Mouse (Mus musculus) testis, postnatal 10 days (tissue): ENCODE results near the gene Kif11.

Experiments used
- DNase-seq: peaks from one replicate; pipeline ENCODE4 v3.0.0; 2021; ENCODE audit warnings: low spot score

The Kif11 gene

DNA sequence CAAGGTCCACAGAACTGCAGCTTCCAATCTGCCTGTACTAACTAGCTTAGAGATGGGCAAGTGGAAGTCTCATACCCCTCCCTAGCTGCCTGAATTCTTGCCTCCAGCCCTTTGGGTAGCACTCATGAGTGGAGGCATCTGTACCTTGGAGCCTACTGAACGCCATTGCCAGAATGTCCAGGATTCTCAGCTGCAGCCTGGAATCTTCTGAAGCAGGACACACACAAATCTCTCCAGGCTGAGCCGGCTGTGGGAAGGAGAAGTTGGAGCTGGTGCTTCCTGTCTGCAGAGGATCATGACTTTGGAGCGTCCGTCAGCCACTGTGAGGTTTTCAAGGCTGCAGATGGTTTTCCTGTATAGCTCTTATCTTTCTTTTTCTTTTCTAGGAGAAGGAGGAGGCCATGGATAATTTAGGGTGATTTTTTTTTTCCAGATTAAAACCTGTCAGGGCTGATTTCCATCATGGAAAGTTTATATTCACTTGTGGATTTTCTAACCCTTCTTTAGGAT is 67.5 kb downstream of the Kif11 start:
- no peak for DNase-seq

DNA sequence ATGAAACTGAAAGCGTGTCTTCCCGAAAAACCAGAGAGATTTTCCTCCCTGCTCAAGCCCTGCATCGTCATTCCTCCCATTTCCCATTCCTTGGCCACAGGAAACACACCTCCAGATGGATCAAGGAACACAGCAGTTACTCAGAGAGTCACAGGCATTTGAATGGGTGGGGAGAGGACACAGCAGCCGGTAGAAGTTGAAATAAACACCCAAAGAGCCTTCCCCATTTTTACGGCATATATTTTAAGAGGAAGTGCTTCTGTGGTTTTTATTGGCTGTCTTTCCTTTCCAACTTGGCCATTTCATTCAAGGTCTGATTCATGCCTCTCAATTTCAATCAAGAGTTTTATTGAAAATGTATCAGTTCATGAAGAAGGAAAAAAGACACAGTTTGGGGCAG is 72.0 kb downstream of the Kif11 start:
- DNase-seq, result no peak

DNA sequence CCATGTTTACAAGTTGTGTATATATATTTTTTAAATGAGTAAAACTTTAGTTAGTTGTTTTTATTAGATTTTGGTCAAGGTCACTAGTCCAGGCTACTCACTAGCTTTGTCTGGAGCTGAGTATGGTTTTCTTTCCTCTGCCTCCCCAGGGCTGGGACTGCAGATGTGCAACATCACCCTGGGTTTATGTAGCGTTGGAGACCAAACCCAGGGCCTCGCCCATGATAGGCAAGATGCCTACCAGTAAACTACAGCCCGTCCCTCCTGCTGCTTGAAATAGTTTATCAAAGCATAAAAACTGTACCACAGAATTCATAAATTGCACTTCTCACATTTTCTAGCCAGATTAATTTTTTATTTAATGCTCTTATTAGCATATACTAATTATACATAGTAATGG is 73.0 kb downstream of the Kif11 start:
- no peak for DNase-seq

DNA sequence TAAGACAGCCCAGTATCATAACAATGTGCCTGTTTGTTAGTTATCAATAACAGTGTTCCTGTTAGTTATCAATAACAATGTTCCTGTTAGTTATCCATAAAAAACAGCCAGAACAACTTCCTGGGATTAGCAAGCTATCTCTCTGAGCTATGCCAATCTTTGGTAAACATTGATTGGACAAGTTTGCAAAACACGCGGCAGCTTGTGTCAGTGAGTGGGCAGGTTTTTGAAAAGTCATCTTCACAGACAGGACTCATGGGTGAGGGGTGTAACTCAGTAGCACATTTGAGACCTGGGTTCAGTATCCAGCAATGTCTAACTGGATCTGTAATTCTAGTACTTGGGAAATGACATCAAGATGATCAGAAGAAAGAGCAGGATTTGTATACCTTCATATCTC is 79.3 kb downstream of the Kif11 start:
- no peak for DNase-seq

DNA sequence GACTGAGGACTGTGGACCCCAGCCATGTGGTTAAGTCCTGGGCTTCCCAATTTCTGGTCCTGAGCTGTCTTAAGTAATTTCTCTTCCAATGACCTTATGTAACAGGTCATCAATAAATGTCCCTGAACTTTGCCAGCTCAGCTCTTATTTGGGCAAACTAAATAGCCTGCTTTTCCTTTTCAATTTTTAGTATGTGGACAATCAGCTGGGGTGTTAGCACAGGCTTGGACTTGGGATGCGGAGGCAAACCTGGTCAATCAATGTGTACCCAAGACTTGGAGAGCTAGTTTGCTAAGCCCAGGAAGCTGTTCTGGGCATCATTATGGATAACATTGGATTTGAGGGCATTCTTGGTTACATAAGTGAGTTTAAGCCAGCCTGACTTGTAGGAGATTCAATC is 79.8 kb downstream of the Kif11 start:
- DNase-seq, result no peak

DNA sequence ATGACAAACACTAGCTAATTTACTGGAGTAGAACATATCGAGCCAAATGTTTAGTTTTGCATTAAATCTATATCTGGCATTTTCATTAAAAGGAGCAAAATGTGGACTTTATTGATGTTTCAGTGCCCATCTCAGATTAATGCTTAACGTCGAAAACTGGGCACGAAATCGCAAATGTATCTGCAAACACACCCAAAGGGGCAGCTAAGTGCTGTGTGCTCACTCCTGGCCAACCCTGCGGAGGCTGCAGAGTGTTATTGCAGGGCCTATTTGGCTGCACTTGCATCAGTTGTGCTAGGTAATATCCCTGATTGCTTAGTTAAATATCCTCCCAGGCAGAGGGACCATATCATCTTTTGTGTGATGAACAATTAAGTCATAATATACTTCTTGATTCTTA is 81.8 kb downstream of the Kif11 start:
- DNase-seq, result no peak

DNA sequence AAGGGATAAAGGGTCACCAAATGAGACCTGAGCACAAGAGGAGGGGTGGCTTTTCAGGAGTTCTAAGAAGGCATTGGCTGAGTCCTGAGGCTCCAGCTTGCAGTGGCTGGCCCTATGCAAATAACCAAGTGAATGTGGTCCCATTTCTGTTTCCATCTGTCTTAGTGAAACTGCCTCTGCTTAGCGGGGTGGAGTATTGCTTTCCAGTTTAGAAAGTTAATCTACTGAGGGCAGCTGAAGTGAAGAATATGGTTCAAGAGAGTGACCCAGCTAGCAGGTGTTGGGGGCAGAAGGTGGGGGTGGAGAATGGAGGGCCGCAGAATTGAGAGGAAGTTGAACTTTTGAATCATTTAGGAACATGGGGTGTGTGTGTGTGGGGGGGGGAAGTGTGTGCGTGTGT is 90.2 kb downstream of the Kif11 start:
- no peak for DNase-seq

DNA sequence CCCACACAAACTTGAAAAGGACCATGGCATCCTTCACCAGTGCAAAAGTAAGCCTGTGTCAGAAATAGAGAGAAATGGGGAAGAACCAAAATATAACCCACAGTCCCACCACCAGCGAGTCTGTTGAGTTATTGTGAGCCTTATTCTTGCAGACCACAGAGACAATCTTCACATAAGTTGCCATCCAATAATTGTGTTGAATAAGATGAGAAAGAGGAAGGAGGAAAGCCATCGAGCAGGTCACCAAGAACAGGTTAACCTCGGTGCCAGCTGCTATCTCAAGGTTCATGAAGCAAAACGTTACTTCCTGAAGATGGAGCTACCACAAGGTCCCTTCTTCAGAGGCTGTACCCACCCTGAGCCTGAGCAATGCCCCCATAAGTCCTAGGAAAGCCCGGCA is 90.8 kb downstream of the Kif11 start:
- DNase-seq, result no peak

DNA sequence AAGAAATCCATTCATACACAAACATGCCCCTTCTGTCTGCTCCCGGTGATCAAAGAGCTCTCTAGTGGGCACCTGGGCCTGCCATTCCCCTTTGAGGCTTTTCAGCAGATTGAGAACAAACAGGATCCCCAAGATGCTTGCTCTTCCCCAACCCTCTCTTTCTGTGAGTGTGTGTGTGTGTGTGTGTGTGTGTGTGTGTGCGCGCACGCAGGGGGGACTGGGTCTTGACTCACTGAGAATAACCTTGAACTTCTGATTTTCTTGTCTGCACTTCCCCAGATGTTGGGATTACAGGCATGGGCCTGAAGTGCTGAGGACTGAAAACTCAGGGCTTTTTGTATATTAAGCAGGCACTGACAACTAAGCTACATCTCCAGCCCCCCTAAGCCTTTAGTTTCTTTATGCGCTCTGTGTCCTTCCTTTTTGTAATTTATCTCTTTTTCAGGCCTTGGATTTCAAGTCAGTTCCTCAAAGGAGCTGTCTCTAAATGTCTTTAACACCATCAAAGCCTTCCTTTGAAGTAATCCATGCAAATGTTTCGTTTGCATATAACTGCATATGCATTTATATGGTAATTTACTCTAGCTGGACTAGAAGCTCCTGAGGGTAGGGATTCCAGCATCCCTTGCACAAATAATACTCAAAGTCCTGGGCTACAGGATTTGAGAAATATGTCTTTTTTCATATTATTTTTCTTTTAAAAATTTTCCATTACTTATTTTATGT is 92.8 kb downstream of the Kif11 start:
- no peak for DNase-seq
